Mouse (Mus musculus) heart, postnatal 0 days (tissue): ENCODE measurements at regions not wholly inside any gene's neighbourhood (a gene's known extent, or its start where the extent isn't known, plus 50 kb on each side); places are given as distances from the start of the nearest gene placed in this dataset.

Source experiments
- CTCF ChIP-seq: IDR thresholded peaks from 2 replicates; pipeline ENCODE4 v1.5.1; 2016; ENCODE audit warnings: antibody characterized with exemption, control low read depth, low read depth
- EP300 ChIP-seq: IDR thresholded peaks from 2 replicates; pipeline ENCODE4 v1.6.1; 2016; ENCODE audit warnings: antibody characterized with exemption, low read depth

- TF ChIP-seq CTCF (no peak), EP300 (0 out of 2 replicates have a peak, but pooled peaks have one; percentile 57)
Measured at GRCm38 (mm10) chr10:6371666-6372065, 386.6 kb upstream of the Oprm1 start.
